Mouse (Mus musculus) CD4-positive helper T cell, adult 2 months (primary cell): ENCODE measurements around the gene Gm4869.

Experiments
- DNase-seq: peaks from one replicate; pipeline ENCODE4 v3.0.0-alpha.2; 2012; ENCODE audit warnings: low read depth, missing footprints, low spot score

The Gm4869 gene

GRCm38 (mm10) chr5:140521196-140521595, 75.8 kb downstream of the Gm4869 start:
- no peak for DNase-seq

GRCm38 (mm10) chr5:140526754-140527153, 81.3 kb downstream of the Gm4869 start:
- DNase-seq: no peak

- no peak for DNase-seq
These were observed 92.8 kb downstream of the Gm4869 start for GRCm38 (mm10) chr5:140538111-140538683.

GRCm38 (mm10) chr5:140540106-140540505, 94.7 kb downstream of the Gm4869 start:
- DNase-seq: peak; percentile 81

GRCm38 (mm10) chr5:140542811-140543575, 97.5 kb downstream of the Gm4869 start:
- no peak for DNase-seq
